Mouse (Mus musculus) B cell, adult 2 months (primary cell): ENCODE results near the gene Col5a3.
"Not testable (repeated sequence)": the region's sequence is repeated elsewhere in the genome, so short reads cannot be mapped to it uniquely, and the experiment has no call there.

Experiments used
- DNase-seq, 2 experiments: peaks; one replicate each; pipeline ENCODE4 v3.0.0; 2022

Col5a3 gene

DNA sequence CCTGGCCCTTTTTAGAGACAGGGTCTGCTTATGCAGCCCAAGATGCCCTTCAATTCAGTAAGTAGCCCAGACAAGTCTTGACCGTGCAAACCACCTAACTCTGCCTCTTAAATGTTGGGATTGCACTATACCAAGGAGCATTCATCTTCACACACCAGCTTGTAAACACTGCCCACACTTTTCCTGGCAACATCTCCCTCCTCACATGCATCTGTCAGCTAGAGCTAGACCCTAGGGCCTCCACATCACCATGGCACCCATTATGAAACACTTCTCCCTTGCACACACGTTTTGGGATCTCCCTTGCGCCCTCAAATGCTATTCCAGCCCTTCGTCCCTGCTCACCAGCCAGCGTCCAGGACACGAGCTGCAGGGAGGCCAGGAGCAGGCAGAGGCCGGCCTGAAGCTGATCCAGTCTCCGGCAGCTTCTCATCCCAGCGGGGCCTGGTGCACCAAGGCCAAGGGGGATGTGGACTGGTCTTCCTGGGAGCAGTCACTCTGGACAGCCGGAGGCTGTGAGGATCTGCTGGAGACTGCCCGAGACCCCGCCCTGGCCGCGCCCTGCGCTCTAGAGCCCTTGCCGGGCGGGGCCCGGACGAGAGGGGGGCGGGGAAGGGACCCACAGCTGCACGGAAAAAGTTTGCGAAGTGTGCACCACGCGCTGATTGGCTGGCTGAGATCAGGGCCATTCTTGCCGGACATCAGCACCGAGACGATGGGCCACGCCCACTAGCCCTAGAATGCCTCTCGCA, at the start of gene Col5a3:
Gene Col5a3, minus strand, starts transcription at position 547 of the 752 bp plus-strand sequence.
- DNase-seq, result no peak

GRCm38 (mm10) chr9:20862225-20862624, 47.4 kb upstream of the Col5a3 start:
- no peak for DNase-seq

DNA sequence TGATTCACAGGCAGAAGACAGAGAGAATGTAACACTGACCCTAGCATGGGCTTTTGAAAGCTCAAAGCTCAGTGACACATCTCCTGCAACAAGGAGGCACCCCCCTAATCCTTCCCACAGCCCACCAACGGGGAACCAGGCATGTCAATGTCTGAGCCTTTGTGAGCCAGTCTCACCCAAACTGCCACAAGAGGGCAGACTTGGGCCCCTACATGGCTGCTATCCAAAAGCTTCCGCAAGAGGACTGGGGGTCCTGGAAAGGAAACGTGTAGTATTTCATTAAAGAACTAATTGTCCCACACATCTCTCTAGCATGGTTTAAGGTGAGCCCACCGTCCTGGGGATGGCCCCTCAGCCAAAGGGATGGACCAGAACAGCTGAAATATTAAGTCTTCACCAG, 47.0 kb upstream of the Col5a3 start:
- peak; percentile 52 to 54 for DNase-seq

GRCm38 (mm10) chr9:20859926-20860325, 45.1 kb upstream of the Col5a3 start:
- DNase-seq, result no peak

- DNase-seq, result peak; percentile 80 to 82
These were observed 42.3 kb upstream of the Col5a3 start for GRCm38 (mm10) chr9:20857131-20857530.

- DNase-seq, result no peak
These were observed 35.3 kb upstream of the Col5a3 start for GRCm38 (mm10) chr9:20850179-20850578.

GRCm38 (mm10) chr9:20842670-20843069, 27.8 kb upstream of the Col5a3 start:
- DNase-seq, result no peak

DNA sequence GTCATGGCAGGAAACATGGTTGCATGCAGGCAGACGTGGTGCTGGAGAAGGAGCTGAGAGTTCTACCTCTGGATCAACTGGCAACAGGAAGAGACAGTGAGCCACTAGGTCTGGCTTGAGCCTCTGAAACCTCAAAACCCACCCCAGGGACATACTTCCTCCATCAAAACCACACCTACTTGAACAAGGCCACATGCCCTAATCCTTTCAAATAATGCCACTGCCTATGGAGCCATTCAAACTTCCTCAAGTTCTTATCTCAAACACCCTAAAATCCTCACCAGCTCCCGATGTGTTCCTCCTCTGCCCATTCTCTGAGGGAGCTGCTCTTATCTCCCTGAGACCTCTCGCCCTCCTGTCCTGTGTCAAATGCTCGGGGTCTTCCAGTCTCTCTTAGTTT, 27.3 kb upstream of the Col5a3 start:
- no peak for DNase-seq

- no peak for DNase-seq
These were observed 24.1 kb upstream of the Col5a3 start for GRCm38 (mm10) chr9:20838931-20839330.

DNA sequence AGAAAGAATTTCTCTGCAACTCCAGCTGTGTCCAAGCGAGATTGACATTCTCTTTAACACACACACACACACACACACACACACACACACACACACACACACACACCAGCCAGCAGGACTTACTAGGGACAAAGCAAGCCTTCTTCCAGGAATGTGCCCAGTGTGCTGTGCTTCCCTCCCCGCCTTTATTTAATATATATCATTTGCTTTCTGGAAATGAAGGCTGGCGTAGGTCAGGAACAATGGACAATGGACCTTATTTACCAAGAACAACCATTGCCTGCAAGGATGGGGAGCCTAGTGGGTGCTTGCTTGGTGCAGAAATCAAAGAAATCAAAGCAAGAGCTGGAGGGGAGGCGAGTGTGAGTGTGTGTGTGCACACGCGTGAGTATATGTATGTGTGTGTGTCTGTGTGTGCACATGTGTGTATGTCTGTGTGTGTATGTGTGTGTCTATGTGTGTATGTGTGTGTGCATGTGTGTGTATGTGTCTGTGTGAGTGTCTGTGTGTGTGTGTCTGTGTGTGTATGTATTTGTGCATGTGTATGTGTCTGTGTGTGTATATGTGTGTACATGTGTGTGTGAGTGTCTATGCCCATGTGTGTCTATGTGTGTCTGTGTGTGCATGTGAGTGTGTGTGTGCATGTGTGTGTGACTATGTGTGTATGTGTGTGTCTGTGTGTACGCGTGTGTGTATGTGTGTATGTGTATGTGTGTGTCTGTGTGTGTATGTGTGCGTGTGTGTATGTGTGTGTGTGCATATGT, 22.5 kb upstream of the Col5a3 start:
- no peak for DNase-seq

DNA sequence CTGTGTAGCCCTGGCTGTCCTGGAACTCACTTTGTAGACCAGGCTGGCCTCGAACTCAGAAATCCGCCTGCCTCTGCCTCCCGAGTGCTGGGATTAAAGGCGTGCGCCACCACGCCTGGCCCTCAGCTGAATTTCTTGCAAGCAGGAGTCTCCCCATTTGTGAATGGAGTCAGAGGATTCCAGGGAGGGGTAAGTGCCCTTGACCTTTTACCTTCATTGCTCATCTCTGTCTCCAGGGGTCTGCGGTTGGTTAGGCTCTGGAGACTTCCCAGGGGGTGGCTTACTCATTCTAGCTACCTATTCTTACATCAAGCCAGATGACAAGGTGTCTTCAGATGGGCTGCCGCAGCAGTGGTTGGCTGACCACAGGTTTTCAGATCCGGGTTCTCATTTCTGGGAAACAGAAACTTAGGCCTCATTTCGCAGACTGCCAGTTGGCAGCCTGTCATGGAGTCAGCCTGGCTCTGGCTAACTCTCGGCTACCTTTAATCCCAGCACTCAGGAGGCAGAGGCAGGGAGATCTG, 20.6 kb upstream of the Col5a3 start:
- not testable (repeated sequence) for DNase-seq

DNA sequence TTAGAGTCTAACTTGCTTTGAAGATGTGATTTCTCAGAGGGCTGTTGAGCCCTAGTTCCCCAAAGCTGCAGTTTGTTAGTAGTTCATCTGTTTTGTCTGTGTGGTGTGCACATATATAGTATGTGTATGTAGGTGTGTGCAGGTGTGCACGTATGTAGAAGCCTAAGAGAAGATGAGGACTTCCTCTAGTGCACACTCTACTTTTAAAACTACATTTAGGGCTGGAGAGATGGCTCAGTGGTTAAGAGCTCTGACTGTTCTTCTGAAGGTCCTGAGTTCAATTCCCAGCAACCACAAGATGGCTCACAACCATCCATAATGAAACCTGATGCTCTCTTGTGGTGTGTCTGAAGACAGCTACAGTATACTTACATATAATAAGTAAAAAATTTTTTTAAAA, 20.0 kb upstream of the Col5a3 start:
- no peak for DNase-seq

- DNase-seq, result peak; percentile 83 to 84
These were observed 16.2 kb upstream of the Col5a3 start for GRCm38 (mm10) chr9:20830901-20831643.

DNA sequence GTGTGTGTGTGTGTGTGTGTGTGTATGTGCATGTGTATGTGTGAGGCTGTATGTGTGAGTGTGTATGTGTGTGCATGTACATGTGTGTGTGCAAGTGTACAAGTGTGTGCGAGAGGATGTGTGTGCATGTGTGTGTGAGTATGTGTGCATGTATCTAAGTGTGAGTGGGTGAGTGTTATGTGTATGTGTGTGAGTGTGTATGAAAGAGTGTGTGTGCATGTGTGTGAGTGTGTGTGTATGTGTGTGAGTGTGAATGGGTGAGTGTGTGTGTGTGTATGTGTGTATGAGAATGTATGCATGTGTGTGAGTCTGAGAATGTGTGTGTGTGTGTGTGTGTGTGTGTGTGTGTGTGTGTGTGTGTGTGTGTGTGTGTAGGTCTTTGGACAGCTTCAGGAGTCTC, 13.3 kb upstream of the Col5a3 start:
- DNase-seq, result no peak

DNA sequence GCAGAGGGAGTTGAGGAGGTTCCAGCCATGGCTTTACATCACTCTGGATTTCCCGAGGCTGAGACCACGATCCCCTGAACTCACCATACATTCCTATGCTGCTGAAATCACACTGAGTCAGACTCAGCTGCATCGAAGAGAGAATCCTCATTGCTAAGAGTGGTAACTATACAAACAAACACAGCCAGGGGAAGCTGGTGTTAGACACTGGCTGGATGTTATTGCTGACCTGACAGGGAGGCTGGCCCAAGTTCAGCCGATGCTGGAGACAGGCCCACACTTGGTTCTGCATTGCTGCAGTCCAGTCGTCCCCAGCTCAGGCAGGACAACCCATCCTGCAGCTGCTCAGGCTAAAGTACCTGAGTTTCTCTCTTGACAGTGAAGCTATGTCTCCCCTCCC, 10.9 kb upstream of the Col5a3 start:
- no peak for DNase-seq

DNA sequence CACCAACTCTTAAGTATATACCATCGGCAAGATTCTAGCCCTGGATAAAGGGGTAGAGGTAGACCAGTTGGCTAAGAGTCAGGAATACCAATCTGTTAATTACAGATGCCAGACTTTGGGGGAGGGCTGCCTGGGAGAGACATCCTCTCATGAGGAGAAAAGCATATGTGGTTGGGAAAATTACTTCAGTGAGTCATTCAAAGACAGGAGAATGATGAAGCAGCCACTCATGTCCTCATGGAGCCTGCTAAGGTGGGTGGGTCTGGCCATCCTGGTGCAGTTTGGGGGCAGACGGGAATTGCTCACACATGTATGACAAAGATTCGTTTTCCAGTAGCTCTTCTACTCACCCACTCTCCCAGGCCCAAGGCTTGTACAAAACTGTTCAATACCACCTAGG, 8.0 kb upstream of the Col5a3 start:
- DNase-seq, result no peak

GRCm38 (mm10) chr9:20820001-20820400, 5.1 kb upstream of the Col5a3 start:
- DNase-seq, result no peak

- no peak for DNase-seq
These were observed 3.4 kb upstream of the Col5a3 start, which contains the start of gene Rdh8 for GRCm38 (mm10) chr9:20818236-20818635. Gene Rdh8, plus strand, starts transcription at chr9:20818503.

GRCm38 (mm10) chr9:20812537-20813271, 2.2 kb downstream of the Col5a3 start:
- peak; percentile 11 to 20 for DNase-seq

GRCm38 (mm10) chr9:20810773-20811172, 4.1 kb downstream of the Col5a3 start:
- DNase-seq, result no peak

DNA sequence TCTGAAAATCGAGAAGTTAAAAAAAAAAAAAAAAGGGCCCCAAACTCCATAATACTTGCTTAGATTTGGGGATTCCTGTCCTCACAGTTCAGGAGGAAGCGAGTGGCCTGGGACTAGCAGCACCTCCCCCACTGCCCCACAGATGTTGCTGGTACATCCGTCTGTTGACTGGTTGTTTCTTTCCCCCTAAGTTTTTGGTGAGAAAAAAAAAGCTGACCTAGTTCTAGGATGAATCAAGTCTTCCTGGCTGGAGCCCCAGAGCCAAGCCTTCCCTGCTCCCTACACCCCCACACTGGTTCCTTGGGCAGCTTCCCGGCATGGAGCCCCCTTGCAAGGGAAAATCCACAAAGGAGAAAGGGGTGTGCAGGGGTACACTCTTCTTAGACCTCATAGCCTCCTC, 4.6 kb downstream of the Col5a3 start:
- DNase-seq, result no peak

DNA sequence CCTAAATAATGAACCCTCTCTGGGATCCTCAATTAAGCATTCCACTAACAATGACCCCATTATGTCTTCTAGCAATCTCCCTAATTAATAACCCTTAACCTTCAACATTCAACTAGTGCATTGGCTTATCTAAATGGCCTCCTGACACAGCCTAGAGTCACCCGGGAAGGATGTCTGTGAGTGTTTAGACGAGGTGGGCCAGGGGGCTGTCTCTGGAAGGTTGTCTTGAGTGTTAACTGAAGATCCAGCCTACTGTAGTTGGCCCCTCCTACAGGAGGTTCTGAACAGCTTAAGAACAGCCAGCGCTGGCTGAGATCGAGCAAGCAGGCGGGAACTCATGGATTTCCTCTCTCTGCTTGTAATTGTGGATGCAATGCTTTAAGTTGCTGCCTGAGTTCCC, 9.2 kb downstream of the Col5a3 start:
- no peak for DNase-seq

DNA sequence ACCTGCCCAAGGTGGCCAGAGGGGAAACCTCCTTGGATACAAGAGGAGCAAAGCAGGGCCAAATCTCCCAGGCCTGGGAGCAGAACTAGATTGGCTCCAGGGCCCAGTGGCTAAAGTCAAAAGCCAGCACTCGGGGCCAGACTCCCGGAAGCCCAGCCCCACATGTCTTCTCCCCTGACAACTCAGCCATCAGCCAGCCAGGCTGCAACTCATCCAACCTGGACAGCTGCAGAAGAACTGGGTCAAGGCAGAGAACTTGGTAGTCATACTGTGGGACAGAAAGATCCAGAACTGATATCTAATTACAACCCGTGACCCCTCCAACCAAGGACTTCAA, 9.7 kb downstream of the Col5a3 start:
- no peak for DNase-seq
